Mouse (Mus musculus): Measurements from ENCODE around the gene Timm8b. TPM values are rescaled to one million over a fixed set of nuclear protein-coding genes. Genes with fewer than 3 reads are reported as not detected.

Timm8b gene
- total RNA-seq (2021) = 100 to 1,000 TPM; 213 to 216 TPM
- 33.0 and 58.2 TPM in 2 replicates for polyA plus RNA-seq (2012; rRNA removed)
- long read RNA-seq, transcript Timm8b-201 (2 exons, 518 nt) = major isoform, 128 of 130 reads
- long read RNA-seq, partial matches to known transcripts = 0 of 130 reads
- long read RNA-seq, other reads (novel, unspliced or antisense) = 2 of 130 reads

DNA sequence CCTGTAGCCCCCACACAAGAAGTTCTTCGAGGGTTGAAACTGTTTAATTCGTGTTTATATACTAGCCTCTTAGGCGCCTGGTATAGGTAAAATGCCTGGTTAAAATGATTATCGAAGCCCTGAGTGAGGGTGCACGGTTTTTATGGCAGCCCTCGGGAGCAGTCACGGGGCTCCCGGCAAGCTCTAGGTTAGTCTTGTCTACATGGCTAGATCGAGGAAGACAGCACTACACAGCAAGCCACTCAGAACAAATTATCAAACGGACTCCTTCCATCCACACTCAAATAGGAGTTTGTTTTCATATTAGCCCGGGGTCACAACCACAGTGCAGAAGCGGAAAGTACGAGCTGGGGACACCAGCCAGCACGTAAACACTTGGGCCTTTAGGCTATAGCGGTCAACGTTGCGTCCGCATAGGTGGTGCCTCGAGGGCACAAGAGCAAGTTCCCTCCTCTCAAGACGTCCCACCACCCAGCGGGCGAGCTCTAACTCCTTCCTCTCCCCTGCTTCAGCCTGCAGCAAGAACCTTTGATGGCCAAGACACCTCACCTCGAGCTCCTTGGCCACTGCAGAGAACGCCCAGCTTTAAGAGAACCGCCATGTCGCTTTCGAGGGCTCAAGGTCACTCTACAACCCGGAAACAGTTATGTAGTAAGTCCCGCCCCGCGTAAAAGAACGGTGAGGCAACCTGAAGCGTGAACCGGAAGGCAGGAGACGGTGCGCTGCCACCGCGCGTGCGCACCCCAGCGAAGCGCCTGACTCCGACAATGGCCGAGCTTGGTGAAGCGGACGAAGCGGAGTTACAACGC is at the start of gene Timm8b, which contains the start of gene Sdhd:
Gene Timm8b (plus strand): TSS at position 722 of the 809 bp plus-strand sequence.
Gene Sdhd (minus strand): TSS at position 624 of the 809 bp plus-strand sequence.
- DNase-seq = peak; percentile 95

DNA sequence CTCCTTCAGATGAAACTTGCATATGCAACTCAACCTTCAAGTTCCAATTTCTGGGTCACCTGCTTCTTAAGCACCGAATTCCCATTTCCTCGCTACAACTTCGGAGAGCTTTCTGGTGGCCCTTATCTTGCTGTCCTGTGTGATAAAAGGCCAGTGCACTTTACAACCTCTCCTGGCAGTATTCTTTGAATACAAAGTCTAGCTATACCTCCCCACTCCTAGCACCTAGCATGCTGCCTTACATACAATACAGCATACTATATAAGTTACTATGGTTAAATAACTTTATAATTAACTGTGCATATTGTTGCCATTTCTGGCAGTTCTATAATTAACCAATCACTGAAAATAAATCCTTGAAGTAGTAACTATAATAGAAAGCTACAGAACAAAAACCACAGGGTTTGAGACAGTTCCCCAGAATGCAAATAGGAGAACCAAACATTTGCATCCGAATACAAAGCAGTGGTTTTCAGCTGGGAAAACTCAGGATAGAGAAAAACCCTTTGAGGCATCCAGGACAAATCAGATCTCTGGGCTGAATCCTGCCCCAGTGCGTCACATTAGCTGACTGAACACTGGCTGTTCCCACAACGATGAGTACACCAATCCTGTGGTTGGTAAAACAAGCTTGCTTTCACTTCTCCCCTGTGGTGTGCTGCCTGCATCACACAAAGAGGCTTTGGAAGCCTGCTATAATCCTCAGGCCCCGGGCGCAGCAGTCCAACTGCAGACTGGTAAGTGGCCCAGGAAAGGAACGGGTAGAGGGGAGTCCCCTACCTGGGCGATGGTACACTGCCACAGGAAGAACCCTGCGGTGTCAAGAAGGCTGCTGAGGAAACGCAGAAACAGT is 49.2 kb upstream of the Timm8b start, which contains the start of gene Il18:
Gene Il18 (plus strand): TSS at position 587 of the 853 bp plus-strand sequence.
- DNase-seq = peak; percentile 51

DNA sequence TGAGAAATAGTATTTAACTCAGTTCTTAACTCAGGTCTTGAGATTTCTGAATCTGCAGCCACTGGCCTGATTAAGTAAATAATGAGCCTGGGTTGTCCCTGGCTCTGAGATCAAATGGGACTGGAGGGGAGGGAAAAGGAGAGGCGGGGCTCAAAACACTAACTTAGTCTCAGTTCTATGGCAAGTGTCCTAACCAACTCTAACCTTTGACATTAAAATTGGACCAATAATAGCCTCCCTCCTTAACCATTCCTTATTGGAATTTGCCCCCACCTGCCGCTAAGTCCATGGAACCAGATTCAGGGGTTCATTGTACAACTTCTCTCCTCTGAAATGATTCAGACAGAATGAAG is 48.6 kb upstream of the Timm8b start, which contains the start of gene Bco2:
Gene Bco2 (minus strand): TSS at position 88 of the 353 bp plus-strand sequence.
- DNase-seq = peak; percentile 45

DNA sequence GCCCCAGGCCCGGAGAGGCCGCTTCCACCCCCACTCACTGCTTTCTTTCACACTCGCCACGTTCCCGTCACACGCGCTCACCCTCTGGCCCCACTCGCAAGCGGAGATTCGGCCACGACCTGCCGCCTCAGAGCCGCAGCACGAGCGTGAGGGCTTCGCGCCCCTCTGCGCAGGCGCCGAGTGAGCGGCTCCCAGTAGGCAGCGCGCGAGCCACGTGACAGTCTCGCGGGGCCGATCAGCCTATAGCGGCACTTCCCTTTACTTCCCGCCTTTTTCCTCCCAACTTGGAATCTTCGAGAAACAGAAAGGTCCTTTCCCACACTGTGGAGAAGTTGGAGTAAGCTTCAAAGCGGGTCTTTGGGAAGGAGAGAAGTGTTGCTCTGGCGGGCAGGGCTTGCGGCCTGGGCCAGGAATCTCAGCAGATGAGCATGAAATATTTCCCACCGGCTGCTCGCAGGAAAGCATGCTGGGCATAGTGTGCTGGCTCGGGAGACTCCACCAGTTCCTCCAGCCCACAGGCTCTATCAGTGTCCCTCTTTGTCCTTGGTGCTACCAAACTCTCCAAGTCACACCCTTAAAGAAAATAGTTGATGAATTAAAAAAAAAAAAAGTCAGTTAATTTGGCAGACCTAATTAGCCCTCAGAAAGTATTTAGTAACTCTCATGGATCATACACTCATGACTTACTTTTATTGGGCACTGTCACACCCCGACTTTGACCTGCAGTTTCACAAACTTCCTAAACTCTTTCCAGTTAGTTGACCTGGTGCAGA is 42.4 kb upstream of the Timm8b start, which contains the start of gene Tex12:
Gene Tex12 (minus strand): TSS at position 181 of the 773 bp plus-strand sequence.
- no peak for DNase-seq

DNA sequence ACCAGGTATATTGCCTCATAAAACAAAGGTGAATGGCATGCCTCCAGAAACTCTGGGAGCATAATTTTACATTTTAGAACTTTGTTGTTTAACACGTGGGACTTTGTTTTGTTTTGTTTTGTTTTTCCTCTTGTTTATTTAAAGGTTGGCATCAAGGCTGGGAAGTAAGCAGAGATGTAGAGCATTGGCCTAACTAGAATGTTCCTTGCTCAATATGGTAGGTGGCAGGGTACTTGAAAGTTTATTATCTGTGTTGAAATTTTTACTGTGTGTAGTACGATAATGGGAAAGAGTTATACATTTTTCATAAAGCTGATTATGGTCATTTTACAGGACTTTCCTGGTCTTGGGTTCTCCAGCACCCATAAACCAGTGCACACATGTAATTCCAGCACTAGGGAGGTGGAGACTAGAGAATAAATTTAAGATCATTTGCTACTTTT is 41.8 kb upstream of the Timm8b start:
- no peak for DNase-seq

DNA sequence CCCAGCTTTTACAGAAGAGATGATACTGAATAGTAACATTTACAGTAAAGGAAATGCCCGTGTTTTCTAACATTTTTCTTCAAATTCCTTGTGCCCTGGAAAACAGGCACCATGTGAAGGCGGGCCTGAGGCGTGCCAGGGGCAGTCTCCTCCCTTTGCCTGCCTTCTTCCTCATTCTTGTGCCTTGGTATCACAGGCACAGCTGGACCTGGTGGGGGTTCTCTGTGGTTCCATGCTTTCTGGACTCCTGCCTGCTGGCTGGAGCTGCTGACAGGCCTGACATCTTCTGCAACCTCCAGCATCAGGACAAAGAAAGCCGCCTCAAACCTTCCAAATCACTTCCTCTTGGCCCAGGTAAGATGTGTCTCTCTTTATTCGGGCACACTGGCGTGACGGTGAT is 38.5 kb upstream of the Timm8b start:
- DNase-seq = no peak

DNA sequence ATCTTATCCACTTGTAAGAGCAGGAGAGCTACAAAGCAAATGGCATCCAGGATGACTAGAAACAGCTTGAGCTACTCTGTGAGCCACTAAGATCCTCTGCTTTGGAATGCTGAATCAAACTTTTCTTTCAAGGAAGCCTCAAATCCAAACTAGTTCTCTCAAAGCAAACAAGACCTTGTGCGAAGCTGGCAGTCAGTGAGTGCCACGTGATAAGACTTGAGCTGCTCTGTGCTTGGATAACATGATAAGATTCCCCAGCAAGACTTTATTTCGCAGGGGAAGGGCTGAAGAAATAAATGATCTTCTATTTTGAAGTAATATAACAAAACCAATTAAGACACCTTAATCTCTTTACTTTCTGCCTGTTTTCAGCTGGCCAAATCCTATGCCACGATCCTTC is 37.8 kb upstream of the Timm8b start:
- no peak for DNase-seq

DNA sequence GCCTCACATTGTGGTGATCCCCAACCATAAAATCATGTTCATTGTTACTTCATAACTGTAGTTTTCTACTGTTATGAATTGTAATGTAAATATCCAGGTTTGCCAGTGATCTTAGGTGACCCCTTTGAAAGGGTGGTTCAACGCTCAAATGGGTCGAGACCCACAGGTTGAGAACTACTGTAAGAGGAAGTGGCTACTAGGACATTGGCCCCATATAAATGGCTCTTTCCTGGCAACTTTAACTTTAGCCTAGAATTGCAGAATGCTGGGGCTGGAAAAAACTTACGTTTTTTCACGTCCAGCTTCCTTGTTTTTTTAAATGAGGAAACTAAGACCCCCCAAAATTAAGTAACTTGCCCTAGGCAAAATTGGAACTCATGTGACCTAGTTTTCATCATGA is 36.3 kb upstream of the Timm8b start:
- DNase-seq = no peak

DNA sequence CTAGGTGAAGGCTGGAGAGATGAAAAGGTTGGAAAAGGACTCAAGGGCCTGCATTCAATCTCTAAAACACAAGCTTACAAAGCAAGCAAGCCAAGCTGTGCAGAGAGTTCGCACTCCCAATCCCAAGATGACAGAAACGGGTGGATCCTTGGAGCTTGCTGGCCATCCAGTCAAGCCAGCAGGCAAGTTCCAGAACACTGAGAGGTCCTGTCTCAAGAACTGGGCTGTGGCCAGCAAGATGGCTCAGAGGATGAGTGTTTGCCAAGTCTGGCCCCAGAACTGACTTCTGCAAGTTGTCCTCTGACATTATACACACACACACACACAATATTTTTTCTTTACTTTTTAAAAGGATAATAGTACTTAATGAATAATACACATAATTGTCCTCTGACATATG is 35.8 kb upstream of the Timm8b start:
- DNase-seq = no peak

DNA sequence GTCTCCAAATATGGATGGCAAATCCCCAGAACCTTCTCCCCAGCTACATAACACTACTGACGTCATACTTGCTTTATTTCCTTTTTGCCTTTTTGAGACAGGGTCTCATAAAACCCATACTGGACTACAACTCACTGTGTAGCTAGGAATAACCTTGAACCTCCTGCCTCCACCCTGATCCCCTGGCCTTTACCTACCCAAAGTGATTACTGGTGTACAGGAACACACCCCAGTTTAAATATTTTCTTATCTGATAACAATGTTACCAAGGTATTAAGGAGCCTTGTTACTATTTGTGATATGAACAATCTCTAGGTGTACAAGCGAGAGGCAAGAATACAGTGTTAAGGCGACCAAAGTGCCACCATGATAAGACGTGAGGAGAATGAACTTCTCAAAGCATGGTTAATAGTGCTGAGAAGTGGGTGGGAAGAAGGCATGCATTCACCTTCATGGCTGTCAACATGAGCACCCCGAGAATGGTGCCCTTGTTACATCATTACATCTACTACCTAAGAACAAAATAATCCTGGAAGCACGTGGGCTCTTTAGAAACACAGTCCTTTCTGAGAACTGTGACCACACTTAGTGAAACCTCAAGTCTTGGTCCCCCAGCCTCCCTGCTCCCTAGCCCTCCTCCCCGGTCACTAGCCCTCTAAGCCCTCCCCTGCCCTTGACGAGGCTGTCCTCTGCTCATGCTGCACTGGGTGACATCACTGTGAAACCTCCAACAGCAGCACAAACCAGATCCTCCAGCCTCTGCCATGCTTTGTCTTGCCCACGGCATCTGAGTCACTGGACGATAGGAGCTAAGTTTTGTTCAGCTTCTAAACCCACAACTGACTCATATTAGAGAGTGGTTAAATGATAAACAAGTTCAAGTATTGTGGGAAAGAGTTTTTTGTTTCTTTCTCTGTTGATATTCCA is 33.8 kb upstream of the Timm8b start:
- DNase-seq = no peak

DNA sequence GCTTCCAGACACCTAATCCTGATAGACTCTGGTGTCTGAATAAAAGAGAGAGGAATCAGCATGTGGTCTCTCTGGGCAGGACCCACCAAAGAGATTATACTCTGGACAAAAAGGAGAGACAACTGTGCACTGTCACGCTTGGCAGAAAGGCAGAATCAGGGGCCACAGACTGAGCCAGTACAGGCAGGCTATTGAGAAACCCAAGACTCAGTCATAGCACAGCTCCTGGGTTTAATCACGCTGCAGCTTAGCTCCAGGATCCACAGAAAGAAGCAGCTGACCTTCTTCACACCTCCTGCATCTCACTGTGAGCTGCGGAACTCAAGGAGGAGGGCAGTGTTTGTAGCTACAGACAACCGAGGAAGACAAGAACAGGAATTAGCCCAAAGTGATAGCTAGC is 23.3 kb upstream of the Timm8b start:
- DNase-seq = no peak

DNA sequence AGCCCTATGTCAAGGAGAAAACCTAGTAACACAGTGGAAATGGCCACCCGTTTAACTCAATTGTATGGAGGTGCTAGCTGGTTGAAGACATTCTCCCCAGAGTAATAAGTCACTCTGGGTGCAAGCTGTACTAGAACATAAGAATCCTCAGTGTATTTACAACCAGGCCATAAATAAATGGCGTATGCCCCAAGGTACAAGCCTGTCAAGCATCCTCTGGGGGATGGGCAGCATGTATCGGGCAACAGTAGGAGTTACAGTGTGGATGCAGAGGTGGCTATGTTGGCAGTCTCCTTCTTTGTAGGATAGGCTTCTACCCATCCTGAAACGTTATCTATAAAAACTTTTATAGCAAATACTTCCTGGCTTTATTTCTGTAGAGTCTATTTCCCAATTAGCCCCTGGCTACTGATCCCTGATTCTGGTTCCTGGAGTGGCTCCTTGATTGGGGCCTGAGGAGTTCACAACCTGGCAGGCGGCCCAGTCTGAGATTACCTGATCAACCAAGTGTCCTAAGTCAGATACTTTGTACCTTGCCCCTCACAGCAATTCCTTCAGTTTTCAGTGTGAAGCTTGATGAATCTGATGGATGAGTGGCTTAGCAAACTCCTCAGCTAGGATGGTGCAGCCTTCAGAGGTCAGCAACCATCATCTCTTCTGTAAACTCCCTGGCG is 18.4 kb upstream of the Timm8b start:
- DNase-seq = no peak

DNA sequence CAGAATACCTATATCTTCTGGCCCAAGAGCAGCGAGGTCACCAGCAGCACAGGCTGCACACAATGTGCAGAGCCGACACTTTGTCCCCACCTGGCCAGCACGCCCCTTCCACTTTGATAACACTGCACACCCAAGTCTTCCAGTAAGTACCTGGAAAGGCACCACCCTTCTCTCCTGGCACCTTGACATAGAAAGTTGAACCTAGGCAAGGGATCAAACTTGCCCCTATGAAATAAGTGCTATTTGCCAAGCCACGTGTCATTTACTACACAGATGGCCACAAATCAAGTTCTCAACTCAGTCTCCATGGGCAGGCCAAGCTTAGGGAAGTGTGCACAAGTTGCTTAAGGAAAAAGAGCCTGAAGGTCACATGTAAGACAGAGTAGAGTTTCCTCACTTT is 16.8 kb upstream of the Timm8b start:
- no peak for DNase-seq

DNA sequence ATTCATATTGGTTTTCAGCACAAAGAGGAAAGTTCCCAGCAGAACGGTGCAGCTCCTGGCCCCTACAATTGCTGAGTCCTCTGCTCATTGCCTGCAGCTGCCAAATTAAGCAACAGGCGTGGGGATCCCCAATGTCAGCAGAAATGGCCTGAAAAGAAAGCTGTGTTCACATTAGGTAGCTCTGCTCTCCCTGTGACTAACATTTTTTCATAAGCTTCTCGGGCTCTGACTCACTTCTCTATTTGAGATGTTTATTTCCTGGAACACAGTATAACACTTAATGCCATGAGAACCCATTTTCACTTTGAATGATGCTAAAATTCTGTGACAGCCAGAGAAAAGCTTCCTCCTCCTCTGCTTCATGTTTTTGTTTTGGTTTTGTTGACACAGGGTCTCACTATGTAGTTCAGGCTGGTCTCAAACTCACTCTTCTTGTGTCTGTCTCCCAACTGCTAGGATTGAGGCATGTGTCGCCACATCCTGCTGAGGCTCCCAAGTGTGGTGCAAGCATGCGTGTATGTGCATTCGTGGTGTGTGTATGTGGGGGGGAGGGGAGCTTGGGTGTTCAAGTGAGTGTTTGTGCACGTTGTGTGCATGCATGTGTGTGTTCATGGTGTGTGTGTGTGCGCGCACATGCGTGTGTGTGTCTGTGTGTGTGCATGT is 12.7 kb upstream of the Timm8b start:
- peak; percentile 48 for DNase-seq

DNA sequence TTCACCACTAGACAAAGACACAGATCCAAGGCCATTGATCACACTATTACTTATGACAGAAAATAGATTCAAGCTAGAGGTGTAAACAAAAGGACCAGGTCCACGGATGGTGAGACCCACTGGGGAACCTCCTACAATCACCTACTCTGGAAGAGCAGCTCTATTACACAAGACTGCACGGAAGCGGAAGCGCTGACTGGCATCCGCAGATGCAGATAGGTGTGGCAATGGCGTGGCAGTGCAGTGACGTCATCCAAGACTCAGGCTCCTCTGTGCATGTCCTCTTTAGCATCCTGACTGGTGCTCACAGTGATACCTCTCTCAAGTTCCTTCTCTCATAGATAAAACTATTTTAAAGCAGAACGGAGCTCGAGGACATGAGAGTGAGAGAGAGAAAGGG is 10.8 kb upstream of the Timm8b start:
- no peak for DNase-seq

DNA sequence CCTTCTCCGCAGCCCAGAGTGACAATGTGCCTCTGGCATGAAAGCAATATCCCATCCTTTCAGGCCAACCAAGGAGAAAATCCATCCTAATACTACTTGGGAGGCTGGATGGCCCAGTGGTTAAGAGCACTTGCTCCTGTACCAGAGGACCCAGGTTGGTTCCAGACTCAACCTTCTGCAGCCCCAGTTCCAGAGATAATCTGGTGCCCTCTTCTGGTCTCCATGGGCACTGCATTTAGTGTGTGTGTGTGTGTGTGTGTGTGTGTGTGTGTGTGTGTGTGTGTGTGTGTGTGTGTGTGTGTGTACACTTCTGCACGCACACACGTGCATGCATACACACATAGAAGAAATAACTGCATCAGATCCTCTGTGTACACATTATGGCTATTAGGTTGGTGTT is 10.2 kb upstream of the Timm8b start:
- no peak for DNase-seq

DNA sequence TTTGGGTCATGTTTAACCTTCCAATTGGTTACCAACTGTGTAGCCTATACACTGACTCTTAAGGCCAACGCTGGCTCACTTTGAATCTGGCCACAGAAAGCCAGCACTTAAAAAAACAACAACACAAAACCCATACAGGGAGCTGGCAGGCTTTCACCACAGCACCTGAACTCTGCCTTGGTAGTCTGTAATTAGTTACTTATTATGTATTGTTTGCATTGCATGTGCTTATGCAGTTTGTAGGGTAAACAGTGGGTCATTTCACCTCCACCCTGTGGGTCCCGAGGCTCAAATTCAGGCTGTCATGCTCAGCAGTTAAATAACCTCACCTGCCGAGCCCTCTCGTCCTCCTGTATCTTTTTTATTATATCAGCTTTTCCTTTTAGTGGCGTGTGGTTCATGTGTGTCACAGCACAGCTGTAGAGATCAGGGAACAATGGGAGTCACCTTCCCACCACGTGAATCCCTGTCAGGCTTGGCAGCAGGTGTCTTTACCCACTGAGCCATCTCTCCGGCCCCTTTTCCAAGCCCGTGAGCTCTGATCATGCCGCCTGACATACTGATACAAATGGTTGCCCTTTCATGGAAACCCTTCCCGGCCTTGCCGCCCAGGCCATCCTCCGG is 8.8 kb upstream of the Timm8b start:
- no peak for DNase-seq

DNA sequence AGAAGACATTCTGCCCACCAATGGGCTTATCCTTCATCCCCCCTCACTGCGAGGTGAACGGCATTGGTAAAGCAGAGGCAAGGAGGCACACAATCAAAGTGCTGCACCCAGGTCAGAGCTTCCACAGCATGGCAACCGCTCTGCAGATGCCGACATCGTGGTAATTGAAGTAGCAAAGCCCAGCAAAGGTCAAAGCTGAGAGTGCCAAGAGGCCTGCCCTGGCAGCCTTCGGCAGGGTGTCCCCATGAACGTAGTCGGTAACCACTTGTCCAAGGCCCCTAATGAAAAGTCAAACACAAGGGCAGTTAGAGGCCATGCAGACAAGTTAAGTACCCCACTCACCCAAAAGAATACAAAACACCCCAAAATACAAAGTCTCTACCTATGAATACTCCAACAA is 6.7 kb upstream of the Timm8b start:
- no peak for DNase-seq

DNA sequence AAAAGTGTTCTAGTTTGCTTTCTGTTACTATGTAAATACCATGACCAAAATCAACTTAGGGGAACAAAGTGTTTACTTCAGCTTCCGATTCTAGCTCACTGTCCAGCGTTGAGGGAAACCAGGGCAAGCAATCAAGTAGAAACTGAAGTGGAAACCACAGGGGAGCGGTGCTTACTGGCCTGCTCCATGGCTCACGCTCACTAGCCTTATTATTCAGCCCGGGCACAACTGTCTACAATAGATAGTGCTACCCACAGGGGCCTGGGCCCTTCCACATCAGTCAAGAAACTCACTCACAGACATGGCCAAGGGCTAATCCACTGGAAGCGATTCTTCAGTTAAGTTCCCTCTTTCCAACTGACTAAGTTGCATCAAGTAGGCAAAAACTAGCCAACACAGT is 2.2 kb upstream of the Timm8b start:
- DNase-seq = no peak

Data from adrenal gland, adult 2 months (tissue).